Mouse (Mus musculus) neural tube, embryonic 12.5 days (tissue): ENCODE data around the gene Ccdc88c. TPM values are rescaled to one million over a fixed set of nuclear protein-coding genes. Genes with fewer than 3 reads are reported as not detected.

Experiments used
- ATAC-seq: fragments of 200-750 bp; cut with Nextera tagmentation; 2 replicates; pipeline ENCODE4 v1.8.0; 2017; ENCODE audit warnings: low read depth, mild to moderate bottlenecking, moderate TSS enrichment, moderate library complexity; ENCODE audit not compliant: low FRiP score
- H3K27ac ChIP-seq: fragments of 300-500 bp; sonication (generic); 2 replicates; pipeline ENCODE4 v1.5.1; 2016
- H3K27me3 ChIP-seq: fragments of 300-500 bp; sonication (generic); replicated peaks from 2 replicates; pipeline ENCODE4 v1.6.1; 2016; ENCODE audit warnings: mild to moderate bottlenecking
- H3K36me3 ChIP-seq: fragments of 300-500 bp; sonication (generic); 2 replicates; pipeline ENCODE4 v1.6.1; 2016; ENCODE audit warnings: mild to moderate bottlenecking
- H3K4me1 ChIP-seq: fragments of 300-500 bp; sonication (generic); 2 replicates; pipeline ENCODE4 v1.6.1; 2016
- H3K4me2 ChIP-seq: fragments of 300-500 bp; sonication (generic); replicated peaks from 2 replicates; pipeline ENCODE4 v1.6.1; 2016; ENCODE audit warnings: mild to moderate bottlenecking
- H3K4me3 ChIP-seq: fragments of 300-500 bp; sonication (generic); 2 replicates; pipeline ENCODE4 v1.5.1; 2016
- H3K9ac ChIP-seq: fragments of 300-500 bp; sonication (generic); 2 replicates; pipeline ENCODE4 v1.6.1; 2016; ENCODE audit warnings: mild to moderate bottlenecking
- H3K9me3 ChIP-seq: fragments of 300-500 bp; sonication (generic); 2 replicates; pipeline ENCODE4 v1.6.1; 2016; ENCODE audit warnings: mild to moderate bottlenecking
- WGBS: fragments of 180-500 bp; shearing (Covaris S2); methylation state at CpG from one replicate; pipeline ENCODE4 v1.1.7; 2016; 5-methylcytosine and 5-hydroxymethylcytosine counted together
- polyA plus RNA-seq: library from polyadenylated mRNA; unstranded; fragments of >200 nt; fragmentation: Nextera tagmentation; extraction: Ambion mirVana; gene quantifications from 2 replicates; pipeline ENCODE4 v1.2.1, GENCODE M21; 2016

The Ccdc88c gene
- polyA plus RNA-seq, 1 experiment from 2014 or later, result 14.7 TPM

- ATAC-seq, result no peak
- no peak overlapping the region for H3K4me3 ChIP-seq
- H3K9ac ChIP-seq, result no peak overlapping the region
- H3K9me3 ChIP-seq, result no peaks in the 10 kb centered on the region
- H3K36me3 ChIP-seq, result peaks cover 49% of the 10 kb centered on the region
- peaks cover 7% of the 10 kb centered on the region; the same call in 1 of the 2 replicates for H3K4me1 ChIP-seq
- H3K4me2 ChIP-seq, result no peak overlapping the region
- H3K27me3 ChIP-seq, result no peaks in the 10 kb centered on the region
- no peak overlapping the region for H3K27ac ChIP-seq
- 80% methylated on average over 5 of the region's 5 CpGs for WGBS
Measured at GRCm38 (mm10) chr12:100949146-100949545, 79.7 kb downstream of the Ccdc88c start.

GRCm38 (mm10) chr12:100948021-100948420 lies 80.8 kb downstream of the Ccdc88c start:
- Histone ChIP-seq H3K36me3 (peaks cover 60% of the 10 kb centered on the region), H3K27me3 (no peaks in the 10 kb centered on the region), H3K4me3 (no peak overlapping the region), H3K4me1 (peaks cover 7% of the 10 kb centered on the region; the same call in 1 of the 2 replicates), H3K27ac (no peak overlapping the region), H3K9ac (no peak overlapping the region), H3K9me3 (no peaks in the 10 kb centered on the region), H3K4me2 (no peak overlapping the region)
- no peak for ATAC-seq
- 93% methylated on average over 6 of the region's 6 CpGs for WGBS

GRCm38 (mm10) chr12:100945948-100946347 lies 82.9 kb downstream of the Ccdc88c start:
- Histone ChIP-seq H3K4me2 (no peak overlapping the region), H3K36me3 (peaks cover 73% of the 10 kb centered on the region), H3K27ac (no peak overlapping the region), H3K4me3 (no peak overlapping the region), H3K4me1 (no peaks in the 10 kb centered on the region), H3K9ac (no peak overlapping the region), H3K27me3 (no peaks in the 10 kb centered on the region), H3K9me3 (no peaks in the 10 kb centered on the region)
- WGBS, result 94% methylated on average over 12 of the region's 12 CpGs
- ATAC-seq, result no peak

GRCm38 (mm10) chr12:100945501-100945900 lies 83.4 kb downstream of the Ccdc88c start:
- Histone ChIP-seq H3K27me3 (no peaks in the 10 kb centered on the region), H3K4me1 (no peaks in the 10 kb centered on the region), H3K27ac (no peak overlapping the region), H3K4me2 (no peak overlapping the region), H3K4me3 (no peak overlapping the region), H3K9ac (no peak overlapping the region), H3K9me3 (no peaks in the 10 kb centered on the region), H3K36me3 (peaks cover 77% of the 10 kb centered on the region)
- WGBS, result 90% methylated on average over 12 of the region's 12 CpGs
- ATAC-seq, result no peak

GRCm38 (mm10) chr12:100944921-100945336 lies 83.9 kb downstream of the Ccdc88c start:
- no peak for ATAC-seq
- peaks cover 82% of the 10 kb centered on the region for H3K36me3 ChIP-seq
- no peaks in the 10 kb centered on the region for H3K9me3 ChIP-seq
- no peaks in the 10 kb centered on the region for H3K4me1 ChIP-seq
- H3K4me2 ChIP-seq, result no peak overlapping the region
- H3K27ac ChIP-seq, result no peak overlapping the region
- no peak overlapping the region for H3K4me3 ChIP-seq
- H3K27me3 ChIP-seq, result no peaks in the 10 kb centered on the region
- no peak overlapping the region for H3K9ac ChIP-seq
- 94% methylated on average over 21 of the region's 21 CpGs for WGBS

- H3K4me2 ChIP-seq, result no peak overlapping the region
- ATAC-seq, result no peak
- H3K4me1 ChIP-seq, result no peaks in the 10 kb centered on the region
- H3K27ac ChIP-seq, result no peak overlapping the region
- H3K9me3 ChIP-seq, result no peaks in the 10 kb centered on the region
- H3K9ac ChIP-seq, result no peak overlapping the region
- no peak overlapping the region for H3K4me3 ChIP-seq
- H3K36me3 ChIP-seq, result peaks cover 86% of the 10 kb centered on the region
- no peaks in the 10 kb centered on the region for H3K27me3 ChIP-seq
- 87% methylated on average over 4 of the region's 4 CpGs for WGBS
Measured at GRCm38 (mm10) chr12:100943146-100943545, 85.7 kb downstream of the Ccdc88c start.

- Histone ChIP-seq H3K4me2 (no peak overlapping the region), H3K27me3 (no peaks in the 10 kb centered on the region), H3K9me3 (no peaks in the 10 kb centered on the region), H3K27ac (no peak overlapping the region), H3K4me3 (no peak overlapping the region), H3K36me3 (peaks cover 83% of the 10 kb centered on the region), H3K9ac (no peak overlapping the region), H3K4me1 (0 out of 2 replicates have a peak, but pooled peaks cover under 1% of the 10 kb centered on the region)
- no peak for ATAC-seq
- 86% methylated on average over 3 of the region's 3 CpGs for WGBS
Measured at GRCm38 (mm10) chr12:100941361-100941760, 87.5 kb downstream of the Ccdc88c start.

- ATAC-seq, result no peak
- H3K4me2 ChIP-seq, result no peak overlapping the region
- no peaks in the 10 kb centered on the region for H3K9me3 ChIP-seq
- no peak overlapping the region for H3K27ac ChIP-seq
- no peaks in the 10 kb centered on the region for H3K27me3 ChIP-seq
- WGBS, result 85% methylated on average over 21 of the region's 21 CpGs
- no peak overlapping the region for H3K9ac ChIP-seq
- H3K4me1 ChIP-seq, result 0 out of 2 replicates have a peak, but pooled peaks cover 2% of the 10 kb centered on the region
- H3K36me3 ChIP-seq, result peaks cover 69% of the 10 kb centered on the region
- H3K4me3 ChIP-seq, result no peak overlapping the region
Measured at GRCm38 (mm10) chr12:100937441-100938360, 91.2 kb downstream of the Ccdc88c start.

GRCm38 (mm10) chr12:100936737-100937136 lies 92.1 kb downstream of the Ccdc88c start:
- Histone ChIP-seq H3K4me2 (no peak overlapping the region), H3K9me3 (no peaks in the 10 kb centered on the region), H3K4me1 (0 out of 2 replicates have a peak, but pooled peaks cover 2% of the 10 kb centered on the region), H3K9ac (no peak overlapping the region), H3K36me3 (peaks cover 69% of the 10 kb centered on the region), H3K27me3 (no peaks in the 10 kb centered on the region), H3K4me3 (no peak overlapping the region), H3K27ac (no peak overlapping the region)
- WGBS, result 88% methylated on average over 4 of the region's 4 CpGs
- ATAC-seq, result no peak

- ATAC-seq, result peak; percentile 70
- 24% methylated on average over 2 of the region's 2 CpGs for WGBS
- no peak overlapping the region for H3K4me3 ChIP-seq
- 0 out of 2 replicates have a peak, but pooled peaks cover 2% of the 10 kb centered on the region for H3K4me1 ChIP-seq
- H3K9me3 ChIP-seq, result no peaks in the 10 kb centered on the region
- H3K27ac ChIP-seq, result no peak overlapping the region
- no peaks in the 10 kb centered on the region for H3K27me3 ChIP-seq
- H3K36me3 ChIP-seq, result peaks cover 66% of the 10 kb centered on the region
- no peak overlapping the region for H3K9ac ChIP-seq
- no peak overlapping the region for H3K4me2 ChIP-seq
Measured at GRCm38 (mm10) chr12:100936116-100936515, 92.7 kb downstream of the Ccdc88c start.

GRCm38 (mm10) chr12:100934796-100935195 lies 94.1 kb downstream of the Ccdc88c start:
- no peaks in the 10 kb centered on the region for H3K27me3 ChIP-seq
- H3K36me3 ChIP-seq, result peaks cover 64% of the 10 kb centered on the region
- H3K4me1 ChIP-seq, result 0 out of 2 replicates have a peak, but pooled peaks cover 2% of the 10 kb centered on the region
- no peak for ATAC-seq
- H3K27ac ChIP-seq, result no peak overlapping the region
- H3K4me3 ChIP-seq, result no peak overlapping the region
- WGBS, result 95% methylated on average over 5 of the region's 5 CpGs
- H3K9me3 ChIP-seq, result no peaks in the 10 kb centered on the region
- H3K4me2 ChIP-seq, result no peak overlapping the region
- H3K9ac ChIP-seq, result no peak overlapping the region

- Histone ChIP-seq H3K27me3 (no peaks in the 10 kb centered on the region), H3K4me3 (no peak overlapping the region), H3K36me3 (peaks cover 66% of the 10 kb centered on the region), H3K4me2 (no peak overlapping the region), H3K9ac (no peak overlapping the region), H3K27ac (no peak overlapping the region), H3K9me3 (no peaks in the 10 kb centered on the region), H3K4me1 (0 out of 2 replicates have a peak, but pooled peaks cover 2% of the 10 kb centered on the region)
- ATAC-seq, result no peak
- WGBS, result 96% methylated on average over 14 of the region's 14 CpGs
Measured at GRCm38 (mm10) chr12:100931653-100932052, 97.2 kb downstream of the Ccdc88c start.
